Mouse (Mus musculus) skeletal muscle tissue, adult 2 months (tissue): ENCODE data around the gene Zcchc7.
"Not testable (repeated sequence)": the region's sequence is repeated elsewhere in the genome, so short reads cannot be mapped to it uniquely, and the experiment has no call there.

Source experiments
- DNase-seq: peaks from one replicate; pipeline ENCODE4 v3.0.0-alpha.2; 2012; ENCODE audit warnings: low read depth, low spot score

The Zcchc7 gene

DNA sequence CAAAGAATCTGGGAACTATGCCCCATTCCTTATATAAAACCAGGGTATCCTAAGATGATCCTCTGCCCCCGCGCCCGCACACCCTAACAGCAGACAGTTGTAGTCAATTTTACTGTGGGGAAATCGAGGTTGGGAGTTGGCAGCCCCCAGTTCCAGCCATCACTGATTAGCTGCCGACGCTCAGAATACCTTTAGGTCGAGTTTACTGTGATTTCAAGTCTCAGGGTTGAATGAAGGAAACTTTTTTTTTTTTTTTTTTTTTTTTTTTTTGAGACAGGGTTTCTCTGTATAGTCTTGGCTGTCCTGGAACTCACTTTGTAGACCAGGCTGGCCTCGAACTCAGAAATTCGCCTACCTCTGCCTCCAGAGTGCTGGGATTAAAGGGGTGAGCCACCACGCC is 1.5 kb downstream of the Zcchc7 start:
- not testable (repeated sequence) for DNase-seq

DNA sequence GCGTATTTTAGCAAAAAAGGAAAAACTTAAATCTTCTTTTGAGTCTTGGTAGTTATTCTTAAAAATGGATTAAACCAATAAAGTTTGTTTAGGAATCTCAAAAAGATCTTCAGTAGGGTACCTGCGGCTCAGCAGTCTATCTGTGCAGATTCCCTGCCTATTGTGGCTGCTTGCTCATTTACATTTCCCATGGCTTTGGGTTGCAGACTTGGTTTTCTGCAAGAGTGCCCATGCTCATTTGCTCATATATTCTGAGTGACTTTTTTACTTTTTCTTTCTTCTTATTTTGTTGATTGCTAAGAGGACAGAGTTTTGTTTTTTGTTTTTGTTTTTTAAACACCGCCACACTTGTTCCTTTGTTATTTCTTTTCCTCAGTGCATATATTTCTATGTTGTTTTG is 19.2 kb downstream of the Zcchc7 start:
- no peak for DNase-seq

DNA sequence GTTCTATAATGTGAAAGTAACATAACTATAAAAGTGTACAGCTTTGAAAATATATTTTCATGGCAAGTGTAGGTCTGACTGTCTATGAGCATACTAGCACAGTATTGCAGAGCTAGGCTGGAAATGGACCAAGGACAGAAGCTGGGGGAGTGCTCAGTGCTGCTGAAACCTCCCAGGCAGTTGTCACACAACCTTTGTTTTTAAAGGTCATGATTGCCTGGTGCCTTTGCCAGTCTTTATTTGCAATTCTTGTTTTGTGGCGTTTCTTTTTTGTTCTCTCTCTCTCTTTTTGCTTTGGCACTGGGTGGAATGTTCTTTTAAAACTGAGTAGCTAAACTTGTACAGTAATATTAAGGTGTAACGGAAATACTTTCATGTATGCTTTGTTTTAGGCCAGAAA is 21.0 kb downstream of the Zcchc7 start:
- DNase-seq = no peak

DNA sequence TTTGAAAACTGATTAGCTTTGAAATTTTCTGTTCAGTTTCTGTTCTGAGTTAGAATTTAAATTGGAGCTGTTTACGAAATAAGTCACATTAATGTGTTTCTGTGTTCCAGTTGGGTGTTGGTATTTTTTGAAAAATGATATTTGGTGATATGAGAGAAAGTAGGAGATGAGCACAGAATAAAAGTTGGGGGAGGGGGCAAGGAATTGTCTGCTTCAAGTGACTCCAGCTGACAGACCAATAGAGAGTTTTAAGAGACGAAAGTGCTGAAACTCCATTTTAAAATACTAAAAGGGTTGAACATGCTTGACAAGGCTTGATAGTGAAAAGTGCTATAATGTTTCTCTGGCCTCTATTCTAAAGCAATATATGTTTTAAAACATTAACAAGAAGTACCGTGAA is 21.4 kb downstream of the Zcchc7 start:
- DNase-seq = no peak

DNA sequence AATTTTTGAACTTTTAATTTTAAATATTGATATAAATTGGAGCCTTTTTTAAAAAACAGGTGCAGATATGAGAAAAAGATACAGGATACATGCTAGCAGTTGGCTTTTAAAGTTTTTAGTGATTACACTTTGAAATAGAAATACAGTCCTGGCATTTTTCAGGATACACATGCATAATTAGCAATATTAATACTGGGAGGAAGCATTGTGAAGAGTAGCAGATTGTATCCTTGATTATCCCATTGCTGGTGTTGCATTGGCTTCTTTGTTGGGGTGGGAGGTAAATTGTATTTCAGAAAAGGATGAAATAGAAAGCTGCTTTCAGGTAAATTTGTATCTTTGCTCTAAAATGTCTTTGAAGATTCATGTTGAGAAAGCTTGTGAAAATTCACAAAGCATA is 22.0 kb downstream of the Zcchc7 start:
- DNase-seq = no peak

DNA sequence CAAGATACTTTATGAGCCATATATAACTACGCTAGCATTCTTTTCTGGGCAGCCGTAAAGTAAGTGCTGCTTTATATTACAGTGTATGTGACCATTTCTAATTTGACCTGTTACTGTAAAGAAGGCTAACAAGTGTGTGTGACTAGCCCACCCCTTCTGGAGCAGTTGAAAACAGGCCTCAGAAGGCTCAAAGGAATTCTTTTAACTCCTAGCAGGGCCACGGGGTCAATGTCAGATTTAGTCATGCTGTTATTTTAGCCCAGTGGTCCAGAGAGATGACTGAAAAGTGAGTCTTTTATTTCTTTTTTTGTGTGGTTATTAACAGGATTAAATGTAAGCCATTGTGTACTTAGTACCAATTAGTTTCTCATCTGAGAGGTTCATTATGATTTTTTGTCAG is 22.6 kb downstream of the Zcchc7 start:
- DNase-seq = no peak

DNA sequence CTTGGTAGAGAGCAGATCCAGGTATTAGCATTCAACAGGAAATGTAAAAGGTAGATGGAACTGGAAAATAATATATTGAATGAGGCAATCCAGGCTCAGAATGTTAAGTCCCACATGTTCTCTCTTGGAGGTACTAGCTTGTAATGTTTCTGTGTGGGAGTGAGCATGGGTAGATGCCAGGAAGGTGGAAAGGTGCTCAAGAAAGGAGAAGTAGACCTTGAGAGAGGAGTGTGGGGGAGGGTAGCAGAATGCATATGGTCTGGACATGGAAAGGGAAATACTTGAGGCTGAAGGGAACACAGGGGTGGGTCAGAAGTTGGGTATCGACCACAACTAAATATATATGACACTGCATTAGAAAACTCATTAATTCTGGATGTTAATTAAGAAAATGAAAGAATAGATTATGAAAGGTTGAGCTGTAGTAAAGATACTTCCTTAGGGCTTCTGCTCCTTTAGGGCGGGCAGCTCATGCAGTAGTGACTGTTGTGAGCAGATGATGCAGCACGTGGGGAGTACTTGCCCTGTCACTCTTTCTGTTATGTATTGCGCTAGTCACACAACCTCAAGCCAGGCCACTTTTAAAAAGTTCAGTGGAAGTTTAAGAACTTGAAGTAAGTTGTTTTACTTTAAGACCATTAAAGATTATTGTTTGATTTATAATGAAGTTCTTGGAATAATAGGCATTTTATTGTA is 24.9 kb downstream of the Zcchc7 start:
- no peak for DNase-seq

DNA sequence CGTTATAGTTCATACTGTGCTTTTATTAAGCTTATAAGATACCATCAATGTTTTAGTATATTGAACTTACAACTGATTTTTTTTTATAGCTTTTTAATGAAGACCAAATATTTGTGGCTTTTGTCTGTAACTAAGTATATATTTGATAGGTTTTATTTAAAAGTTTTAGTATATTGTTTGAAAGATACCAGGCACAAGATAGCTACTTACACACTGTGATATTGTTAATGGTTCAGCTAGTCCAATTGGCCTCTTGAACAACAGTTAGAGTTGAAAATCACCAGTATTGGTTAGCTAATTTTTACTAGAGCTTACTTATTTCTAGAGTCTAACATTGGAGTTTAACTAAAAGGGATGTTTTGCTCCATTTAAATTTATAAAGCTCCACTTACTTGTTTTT is 25.8 kb downstream of the Zcchc7 start:
- DNase-seq = no peak

DNA sequence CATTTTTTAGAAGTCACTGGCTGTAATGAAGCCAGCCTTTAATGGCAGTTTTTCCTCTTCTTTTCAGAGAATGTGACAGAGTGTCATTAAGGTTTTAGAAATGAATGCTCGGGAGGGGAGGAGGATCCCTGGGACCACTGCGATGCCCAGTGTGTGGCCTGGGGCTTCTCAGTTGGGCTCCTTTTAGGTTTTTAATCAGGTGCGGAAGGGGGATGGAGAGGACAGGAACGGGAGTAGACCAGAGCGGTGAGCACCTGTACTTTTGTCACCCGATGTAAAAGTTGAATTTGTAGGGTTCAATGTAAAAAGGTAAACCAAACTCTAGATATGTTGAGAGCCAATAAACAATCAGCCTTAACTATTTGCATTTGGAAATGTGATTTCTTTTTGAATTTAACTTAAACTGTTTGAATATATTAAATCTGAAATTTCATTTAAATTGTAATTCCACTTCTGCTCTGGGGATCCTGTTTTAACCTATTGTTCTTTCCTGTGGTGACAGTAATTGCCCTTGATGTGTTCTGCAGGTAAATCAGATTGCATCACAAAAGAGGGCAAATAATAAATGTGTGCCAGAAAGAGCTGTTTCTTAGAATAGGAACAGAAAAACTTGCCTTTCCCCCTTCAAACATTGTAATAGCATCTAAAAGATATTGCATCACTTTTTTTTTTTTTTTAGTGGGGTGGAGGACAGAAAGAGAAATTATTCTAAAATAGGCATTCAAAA is 28.1 kb downstream of the Zcchc7 start:
- DNase-seq = no peak

DNA sequence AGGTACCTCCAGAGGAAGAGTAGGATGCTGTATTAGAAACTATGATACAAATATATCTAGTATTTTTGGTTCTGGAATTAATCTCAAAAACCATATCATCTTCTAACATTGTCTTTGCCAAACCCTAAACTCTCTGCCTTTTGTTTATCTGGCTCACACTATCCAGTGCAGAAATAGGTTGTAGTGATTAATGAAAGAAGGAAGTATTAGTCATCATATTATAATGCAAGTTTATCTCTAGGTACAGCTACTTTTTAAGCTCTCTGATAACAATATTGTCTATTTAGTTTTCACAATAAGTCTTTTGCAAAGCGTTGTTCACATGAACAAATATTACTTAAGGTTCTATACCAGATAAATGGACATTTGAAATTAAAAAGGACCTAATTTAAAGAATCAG is 57.2 kb downstream of the Zcchc7 start:
- no peak for DNase-seq

DNA sequence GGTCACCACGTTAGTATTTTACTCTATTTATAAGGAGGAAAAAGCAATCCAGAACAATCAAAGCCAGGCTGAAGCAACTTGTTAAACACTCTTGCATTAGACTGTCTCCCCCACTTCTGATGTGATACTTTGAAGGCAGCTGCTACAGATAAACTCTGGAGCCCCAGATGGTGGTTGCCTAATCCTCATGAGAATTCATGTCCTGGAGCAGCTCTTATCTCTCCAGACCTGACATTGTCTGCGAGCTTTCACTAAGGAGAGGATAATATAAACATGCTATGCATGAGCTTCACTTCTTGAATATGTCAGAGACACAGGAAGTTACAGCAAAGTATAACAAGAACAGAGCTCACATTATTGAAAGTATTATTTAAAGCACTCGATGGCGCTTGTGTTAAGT is 58.1 kb downstream of the Zcchc7 start:
- DNase-seq = no peak

DNA sequence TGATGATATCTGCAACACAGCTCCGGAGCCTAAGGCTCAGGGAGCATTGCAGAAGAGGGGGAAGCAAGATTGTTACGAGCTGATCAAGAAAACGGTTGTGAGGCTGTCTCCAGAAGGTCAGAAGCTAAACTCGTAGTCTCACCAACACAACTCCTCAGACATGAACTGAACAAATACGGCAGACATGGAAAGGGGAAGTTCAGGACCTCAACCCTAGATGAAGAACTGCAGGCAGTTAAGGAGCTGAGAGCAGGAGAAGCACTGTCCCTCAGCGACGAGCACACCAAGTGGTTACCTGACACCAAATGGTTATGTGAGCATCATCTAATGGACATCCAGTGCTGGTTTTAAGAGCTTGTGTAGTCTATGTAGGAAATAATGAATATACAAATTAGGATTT is 60.9 kb downstream of the Zcchc7 start:
- no peak for DNase-seq

DNA sequence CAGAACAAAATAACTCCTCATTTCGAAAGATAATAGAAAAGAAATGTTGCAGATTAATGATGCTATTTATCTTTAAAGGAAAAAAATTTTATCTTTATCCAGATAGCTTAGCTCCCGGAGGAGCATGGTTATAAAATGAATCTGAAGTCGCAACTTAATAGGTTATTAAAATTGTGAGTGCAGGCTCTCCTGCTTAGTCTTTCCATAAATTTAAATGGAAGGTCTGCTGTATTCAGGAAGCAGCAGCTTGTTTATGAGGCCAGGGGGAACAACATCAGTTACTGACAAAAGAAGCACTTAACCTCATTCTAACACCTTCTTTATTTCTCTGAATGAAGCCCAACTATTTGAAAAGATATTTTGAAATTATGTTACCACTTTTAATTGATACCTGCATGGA is 74.9 kb downstream of the Zcchc7 start:
- DNase-seq = no peak

DNA sequence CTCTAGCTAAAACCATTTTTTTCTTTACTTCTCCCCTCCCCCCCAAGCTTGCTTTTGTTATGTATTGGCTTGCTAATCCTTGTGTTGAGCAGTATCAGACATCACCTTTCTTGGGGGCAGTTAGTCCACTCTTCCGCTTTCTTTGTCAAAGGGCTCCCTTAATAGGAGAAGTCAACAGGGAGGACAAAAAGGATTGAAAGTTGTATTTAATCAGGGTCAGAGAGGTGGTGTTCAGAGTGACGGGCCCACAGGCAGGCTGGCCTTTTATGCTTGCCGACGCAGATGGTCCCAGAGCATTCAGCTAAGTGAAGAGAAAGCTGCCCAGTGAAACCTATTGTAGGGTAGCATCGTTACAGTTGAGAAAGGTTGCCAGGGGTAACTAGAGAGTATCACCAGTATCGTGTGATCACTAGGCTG is 96.2 kb downstream of the Zcchc7 start:
- no peak for DNase-seq

DNA sequence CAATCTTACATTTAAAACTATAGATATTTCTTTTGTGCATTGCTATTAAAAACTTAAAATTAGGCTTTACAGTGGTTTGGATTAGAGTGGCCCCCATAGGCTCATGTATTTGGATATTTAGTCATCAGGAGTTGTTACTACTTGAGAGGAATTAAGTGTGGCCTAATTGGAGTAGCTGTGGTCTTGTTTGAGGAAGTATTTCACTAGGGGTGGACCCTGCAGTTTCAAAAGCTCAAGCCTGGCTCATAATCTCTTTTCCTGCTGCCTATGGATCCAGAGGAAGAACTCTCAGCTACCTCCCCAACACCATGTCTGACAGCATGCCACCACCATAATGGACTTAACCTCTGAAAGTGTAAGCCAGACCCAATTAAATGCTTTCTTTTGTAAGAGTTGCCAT is 115.9 kb downstream of the Zcchc7 start:
- DNase-seq = no peak

DNA sequence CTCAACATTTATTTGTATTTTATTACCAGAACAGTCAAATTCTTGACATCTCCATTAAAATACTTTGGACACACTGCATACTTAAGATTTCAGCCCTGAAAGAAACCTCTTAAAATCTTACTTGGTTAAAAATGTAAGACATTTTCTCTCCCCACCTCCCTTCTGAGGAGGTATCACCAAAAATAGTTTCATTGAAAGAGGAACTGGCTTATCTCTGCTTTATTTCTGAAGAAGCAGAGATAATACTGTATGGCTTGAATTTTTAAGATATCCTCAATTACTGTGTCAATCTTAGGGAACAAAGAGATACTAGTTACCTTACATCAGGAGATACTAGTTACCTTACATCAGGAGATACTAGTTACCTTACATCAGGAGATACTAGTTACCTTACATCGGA is 116.4 kb downstream of the Zcchc7 start:
- no peak for DNase-seq

DNA sequence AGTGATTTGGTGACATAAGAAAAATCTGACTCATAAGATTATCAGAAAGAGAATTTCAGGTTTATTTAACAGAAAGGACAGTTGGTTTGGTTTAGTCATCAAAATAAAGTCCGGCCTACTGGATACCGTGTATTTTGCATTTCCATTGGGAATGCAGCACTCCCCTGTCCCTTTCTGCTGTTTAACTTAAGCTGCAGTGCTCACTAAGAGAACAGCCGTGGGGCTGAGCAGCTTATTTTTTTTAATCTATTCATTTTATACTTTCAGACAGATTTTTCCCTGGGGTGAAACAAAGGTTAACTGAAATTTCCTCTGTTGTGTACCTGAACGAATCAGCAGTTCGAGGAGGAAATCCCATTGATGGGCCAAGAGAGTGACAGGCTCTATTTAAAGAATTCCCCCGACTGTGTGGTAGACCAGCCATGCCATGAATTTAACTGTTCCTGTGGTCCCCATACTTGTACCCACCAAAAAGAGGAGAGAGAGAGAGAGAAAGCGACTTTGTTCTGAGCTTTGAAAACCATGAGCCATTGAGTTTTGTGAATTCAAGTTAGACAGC is 124.5 kb downstream of the Zcchc7 start:
- no peak for DNase-seq

DNA sequence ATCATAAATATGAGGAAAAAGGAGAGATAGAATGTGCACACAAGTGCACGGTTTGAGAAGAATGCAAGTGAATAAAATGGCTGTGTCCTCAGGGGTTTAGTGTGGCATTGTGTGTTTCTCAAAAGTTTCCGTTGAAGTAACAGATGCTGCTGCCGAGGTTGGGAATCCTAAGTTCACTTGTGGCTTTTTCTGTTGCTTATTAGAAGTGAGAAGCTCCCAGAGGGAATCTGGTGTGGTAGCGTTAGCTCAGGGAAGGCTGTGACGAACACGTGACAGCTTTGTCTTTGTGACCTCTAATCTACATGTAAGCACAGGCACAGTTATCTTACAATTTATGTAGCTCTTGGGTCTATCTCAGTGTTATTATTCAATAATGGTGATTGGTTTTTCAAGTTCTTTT is 130.5 kb downstream of the Zcchc7 start:
- DNase-seq = no peak

DNA sequence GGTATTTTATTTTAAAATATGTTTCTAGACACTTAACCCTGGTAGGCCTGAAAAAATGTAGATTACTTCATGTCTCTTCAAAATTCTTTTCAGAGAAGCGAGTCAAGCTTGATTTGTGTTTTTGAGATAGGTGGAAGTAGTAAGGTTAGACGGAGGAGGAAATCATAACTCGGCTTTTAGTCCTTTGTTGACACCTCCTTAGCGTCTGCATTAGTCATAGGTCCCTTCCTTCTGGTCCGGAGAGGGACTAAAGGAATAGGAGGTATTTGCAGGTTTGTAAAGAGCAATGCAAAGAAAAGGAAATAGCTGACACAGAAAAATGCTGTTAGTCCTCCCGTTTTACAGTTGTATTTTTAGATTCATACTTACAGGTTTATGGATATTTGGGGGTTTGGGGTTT is 135.7 kb downstream of the Zcchc7 start:
- no peak for DNase-seq

DNA sequence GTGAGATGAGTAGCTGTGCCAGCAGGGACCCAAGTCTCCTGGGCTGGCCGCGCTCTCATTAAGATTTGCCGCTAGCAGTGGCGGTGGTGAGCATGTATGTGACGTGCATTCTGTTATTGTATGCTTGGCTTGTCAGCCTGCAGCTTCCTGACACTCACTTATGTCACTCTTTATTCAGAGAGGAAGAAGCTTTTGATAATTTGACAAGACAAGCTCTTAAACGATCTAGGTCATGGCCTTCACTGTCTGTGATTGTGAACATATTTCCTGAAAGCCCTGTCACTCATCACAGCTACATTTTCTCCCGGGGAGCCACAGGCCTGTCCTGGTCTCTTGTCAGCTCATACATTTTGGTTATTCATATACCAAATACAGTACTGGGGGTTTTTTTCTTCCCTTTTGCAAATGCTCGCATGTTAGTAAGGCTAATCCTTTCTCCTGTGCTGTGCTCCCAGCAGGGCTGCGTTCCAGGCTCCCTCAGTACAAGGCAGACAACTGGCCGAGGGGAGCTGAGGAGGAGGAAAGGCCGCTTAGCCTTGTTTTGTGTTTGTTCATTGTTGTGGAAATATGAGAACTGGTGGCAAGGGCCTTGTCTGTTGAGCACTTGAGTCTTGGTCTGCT is 150.1 kb downstream of the Zcchc7 start:
- peak; percentile 3 for DNase-seq

DNA sequence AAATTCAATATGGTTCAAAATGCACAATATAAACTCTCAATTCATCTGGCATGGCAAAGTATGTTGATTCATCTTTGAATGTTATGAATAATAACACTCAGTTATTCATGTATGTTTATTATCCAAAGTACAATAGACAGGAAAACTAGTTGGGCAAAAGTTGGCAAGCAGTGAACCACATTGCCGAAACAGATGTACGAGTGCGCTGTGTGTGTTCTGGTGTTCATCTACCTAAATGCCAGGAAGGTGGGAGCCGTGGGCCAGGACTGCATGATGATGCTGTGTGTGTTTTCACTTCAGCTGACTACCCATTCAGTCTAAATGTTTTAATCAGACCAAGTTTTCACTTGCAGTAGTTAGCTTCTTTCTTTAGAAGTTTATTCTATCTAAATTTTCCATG is 150.7 kb downstream of the Zcchc7 start:
- DNase-seq = no peak

DNA sequence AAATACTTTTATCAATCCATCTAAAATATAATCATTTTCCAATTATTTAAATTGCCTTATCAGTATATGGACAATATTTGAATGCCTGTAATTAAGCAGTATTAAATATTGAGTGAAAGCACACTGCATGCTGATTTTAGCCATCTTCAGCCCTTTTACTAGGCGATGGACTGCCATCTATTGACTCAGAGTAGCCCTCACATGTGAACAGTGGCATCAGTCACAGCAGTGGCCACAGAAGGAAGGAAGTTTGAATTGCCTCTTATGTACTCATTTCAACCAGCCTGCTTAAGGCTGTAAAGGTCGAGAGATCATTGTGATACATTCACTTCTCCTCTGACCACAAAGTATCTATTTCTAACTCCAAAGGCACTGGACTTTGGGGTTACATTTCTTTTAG is 154.4 kb downstream of the Zcchc7 start:
- peak; percentile 22 for DNase-seq

DNA sequence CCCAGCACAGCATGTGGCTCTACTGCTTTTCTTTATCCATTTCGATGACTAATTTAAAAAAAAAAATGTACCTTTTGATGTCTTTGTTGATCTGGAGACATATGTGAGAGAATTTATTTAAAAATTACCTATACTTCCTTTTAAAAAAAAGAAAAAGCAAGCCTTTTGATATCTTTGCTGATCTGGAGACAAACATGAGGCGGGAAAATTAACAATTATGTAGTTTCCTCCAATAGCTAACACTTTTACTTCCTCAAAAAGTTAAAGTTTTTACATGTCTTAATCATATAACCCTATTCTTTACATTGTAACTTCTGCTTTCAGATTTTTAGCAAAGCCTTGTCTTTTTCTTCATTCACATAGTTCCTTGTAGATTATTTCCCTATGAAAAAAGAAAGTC is 155.2 kb downstream of the Zcchc7 start:
- DNase-seq = no peak
